Mouse (Mus musculus) liver, adult 2 months (tissue): Measurements from ENCODE around the gene Lrrc8e. TPM values are rescaled to one million over a fixed set of nuclear protein-coding genes. Genes with fewer than 3 reads are reported as not detected.

Experiments
- DNase-seq: peaks from one replicate; pipeline ENCODE4 v3.0.0-alpha.2; 2011; ENCODE audit warnings: low read depth, low spot score; ENCODE audit errors: extremely low read depth
- H3K27ac ChIP-seq: fragments of 200-500 bp; replicated peaks from 2 replicates; pipeline ENCODE4 v1.5.1; 2012; ENCODE audit warnings: low read depth, mild to moderate bottlenecking, control low read depth, inconsistent platforms, low read length; ENCODE audit not compliant: insufficient read depth
- H3K27me3 ChIP-seq: fragments of 200-500 bp; 2 replicates; pipeline ENCODE4 v1.6.1; 2012; ENCODE audit warnings: mild to moderate bottlenecking, moderate library complexity, low read length, inconsistent platforms; ENCODE audit not compliant: control insufficient read depth, insufficient read depth
- H3K36me3 ChIP-seq: fragments of 200-500 bp; 2 replicates; pipeline ENCODE4 v1.6.1; 2012; ENCODE audit warnings: low read length, inconsistent platforms; ENCODE audit not compliant: control insufficient read depth, insufficient read depth
- H3K4me1 ChIP-seq: fragments of 200-500 bp; 2 replicates; pipeline ENCODE4 v1.6.1; 2011; ENCODE audit warnings: low read length; ENCODE audit not compliant: control insufficient read depth, insufficient read depth
- H3K4me3 ChIP-seq: fragments of 200-500 bp; 2 replicates; pipeline ENCODE4 v1.5.1; 2011; ENCODE audit warnings: low read depth, mild to moderate bottlenecking, control low read depth, low read length, moderate library complexity; ENCODE audit not compliant: insufficient read depth
- H3K79me2 ChIP-seq: fragments of 200-500 bp; 2 replicates; pipeline ENCODE4 v1.6.1; 2012; ENCODE audit warnings: inconsistent platforms, mild to moderate bottlenecking, low read length, moderate library complexity; ENCODE audit not compliant: control insufficient read depth, insufficient read depth
- H3K9ac ChIP-seq: fragments of 200-500 bp; 2 replicates; pipeline ENCODE4 v1.6.1; 2012; ENCODE audit warnings: low read depth, mild to moderate bottlenecking, control low read depth, inconsistent platforms, low read length
- CTCF ChIP-seq: fragments of 200-500 bp; IDR thresholded peaks from 2 replicates; pipeline ENCODE4 v1.5.1; 2011; ENCODE audit warnings: low read depth, low read length, control low read depth
- POLR2A ChIP-seq: fragments of 200-500 bp; IDR thresholded peaks from 2 replicates; pipeline ENCODE4 v1.6.1; 2011; ENCODE audit warnings: low read length, control low read depth; ENCODE audit not compliant: insufficient read depth; ENCODE audit errors: extremely low read depth
- WGBS: fragments of 180-500 bp; shearing (Covaris S2); methylation state at CpG from one replicate; pipeline ENCODE4 v1.1.7; 2018; 5-methylcytosine and 5-hydroxymethylcytosine counted together
- polyA plus RNA-seq: library from polyadenylated mRNA; depleted of rRNA; stranded (reverse); fragments of >200 nt; gene quantifications from 2 replicates; pipeline ENCODE4 v1.2.3, GENCODE M21; 2012
- total RNA-seq: library from RNA; depleted of rRNA; stranded (reverse); fragments of >200 nt; gene quantifications from 2 replicates; pipeline ENCODE4 v1.2.3, GENCODE M21; 2014

Lrrc8e gene
- total and polyA plus RNA-seq, 2 experiments: 0.18 to 0.24 TPM

- no peak overlapping the region for H3K4me3 ChIP-seq
- no peaks in the 10 kb centered on the region for H3K36me3 ChIP-seq
- H3K4me1 ChIP-seq: no peaks in the 10 kb centered on the region
- no peaks in the 10 kb centered on the region for H3K79me2 ChIP-seq
- DNase-seq: no peak
- H3K27ac ChIP-seq: no peak overlapping the region
- TF ChIP-seq POLR2A (no peak), CTCF (no peak)
- no peak overlapping the region for H3K9ac ChIP-seq
- WGBS: 81% methylated on average over 2 of the region's 2 CpGs
- no peaks in the 10 kb centered on the region for H3K27me3 ChIP-seq
These were observed 19.6 kb upstream of the Lrrc8e start for GRCm38 (mm10) chr8:4207016-4207350.

GRCm38 (mm10) chr8:4211097-4211496, 15.5 kb upstream of the Lrrc8e start:
- H3K9ac ChIP-seq: no peak overlapping the region

DNA sequence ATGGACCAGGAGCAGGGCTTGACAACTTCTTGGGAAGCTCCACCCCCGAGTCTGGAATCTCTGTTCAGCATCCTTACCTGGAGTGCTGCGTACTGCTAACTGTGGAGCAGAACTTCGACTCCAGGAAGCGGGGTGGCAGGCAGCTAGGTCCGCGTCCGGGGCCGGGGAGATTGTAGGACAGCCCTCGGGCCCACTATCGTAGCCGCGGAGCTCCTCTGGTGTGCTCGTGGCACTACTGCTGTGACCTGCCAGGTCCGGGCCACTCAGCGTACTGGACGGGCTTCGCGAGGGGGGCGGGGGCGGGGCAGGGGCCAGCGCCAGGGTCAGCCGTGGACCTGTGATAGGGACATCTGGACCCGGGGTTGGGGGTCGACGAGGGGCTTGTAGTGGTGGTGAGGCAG, 13.8 kb upstream of the Lrrc8e start:
- no peak for DNase-seq
- Histone ChIP-seq H3K36me3 (no peaks in the 10 kb centered on the region), H3K27me3 (peaks cover 11% of the 10 kb centered on the region), H3K9ac (peak overlapping the region; percentile 42), H3K4me1 (peaks cover 11% of the 10 kb centered on the region), H3K4me3 (peak overlapping the region; percentile 39; the same call in 1 of the 2 replicates), H3K79me2 (no peaks in the 10 kb centered on the region), H3K27ac (no peak overlapping the region)
- TF ChIP-seq CTCF: no peak
- no peak for TF ChIP-seq POLR2A
- WGBS: under 1% methylated on average over 25 of the region's 25 CpGs

More at GRCm38 (mm10) chr8:4211097-4211496, 15.5 kb upstream of the Lrrc8e start:
- no peak for DNase-seq
- Histone ChIP-seq H3K4me3 (no peak overlapping the region), H3K36me3 (no peaks in the 10 kb centered on the region), H3K79me2 (no peaks in the 10 kb centered on the region), H3K4me1 (peaks cover 11% of the 10 kb centered on the region), H3K27ac (no peak overlapping the region), H3K27me3 (no peaks in the 10 kb centered on the region; the same call in 1 of the 2 replicates)
- TF ChIP-seq POLR2A (no peak), CTCF (no peak)
- 84% methylated on average over 6 of the region's 6 CpGs for WGBS

GRCm38 (mm10) chr8:4213210-4214005, 13.2 kb upstream of the Lrrc8e start:
- H3K27ac ChIP-seq: 0 out of 2 replicates have a peak overlapping the region, but pooled peaks have one; percentile 8

DNA sequence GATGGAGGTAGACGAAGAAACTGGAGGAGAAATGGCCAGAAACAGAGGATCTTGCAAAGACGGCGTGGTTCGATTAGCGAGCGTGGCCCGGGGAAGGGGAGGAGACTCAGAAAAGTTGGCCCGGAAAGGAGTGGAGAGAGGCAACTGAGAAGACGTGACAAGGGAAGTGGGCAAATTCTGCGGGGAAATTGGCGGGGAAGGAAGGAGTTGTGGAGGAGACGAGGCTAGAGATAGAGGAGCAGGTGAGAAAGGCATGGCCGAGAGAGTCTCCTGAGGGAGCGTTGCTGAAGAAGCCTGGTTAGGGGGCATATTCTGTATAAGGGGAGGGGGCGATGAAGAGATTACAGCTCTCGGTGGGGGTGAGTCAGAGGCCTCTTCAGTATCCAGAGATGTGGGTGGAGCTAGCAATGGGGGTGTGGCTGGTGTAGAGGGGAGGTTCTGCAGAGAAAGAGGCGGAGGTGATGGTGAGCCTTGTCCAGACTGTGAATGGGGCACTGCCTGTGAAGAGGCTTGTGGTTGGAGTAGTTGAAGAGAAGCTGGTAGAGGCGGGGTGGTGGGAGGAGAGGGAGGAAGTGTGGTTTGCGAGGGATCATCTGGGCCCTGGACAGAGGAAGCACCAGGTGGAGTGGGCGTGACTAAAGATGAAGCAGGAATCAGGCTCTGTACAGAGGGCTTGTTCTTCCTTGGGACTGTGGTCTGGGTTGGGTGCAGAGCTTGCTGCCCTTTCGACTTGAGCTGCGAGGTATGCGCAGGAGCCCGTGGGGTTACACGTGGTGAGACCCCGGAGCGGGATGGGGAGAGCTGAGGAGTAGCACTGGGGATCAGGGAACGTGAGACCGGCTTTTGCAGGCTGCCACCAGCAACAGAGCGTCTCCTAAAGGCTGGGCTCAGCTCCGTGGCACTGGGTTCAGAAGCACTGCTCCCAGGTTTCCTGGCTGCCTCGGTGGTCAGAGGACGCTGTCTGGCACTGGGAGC, 12.3 kb upstream of the Lrrc8e start:
- 14% methylated on average over 33 of the region's 33 CpGs for WGBS
- Histone ChIP-seq H3K4me3 (peak overlapping the region; percentile 39), H3K79me2 (no peaks in the 10 kb centered on the region), H3K27me3 (peaks cover 11% of the 10 kb centered on the region), H3K9ac (peak overlapping the region; percentile 29), H3K27ac (no peak overlapping the region), H3K36me3 (no peaks in the 10 kb centered on the region), H3K4me1 (peaks cover 11% of the 10 kb centered on the region)
- TF ChIP-seq POLR2A: no peak
- TF ChIP-seq CTCF: no peak
- peak; percentile 65 for DNase-seq

More at GRCm38 (mm10) chr8:4213210-4214005, 13.2 kb upstream of the Lrrc8e start:
- H3K36me3 ChIP-seq: no peaks in the 10 kb centered on the region
- no peak for TF ChIP-seq POLR2A
- no peak for TF ChIP-seq CTCF
- H3K4me1 ChIP-seq: peaks cover 11% of the 10 kb centered on the region
- peak overlapping the region; percentile 39 for H3K4me3 ChIP-seq
- WGBS: 2% methylated on average over 18 of the region's 18 CpGs
- peaks cover 11% of the 10 kb centered on the region for H3K27me3 ChIP-seq
- H3K79me2 ChIP-seq: no peaks in the 10 kb centered on the region
- H3K9ac ChIP-seq: peak overlapping the region; percentile 29
- DNase-seq: peak; percentile 74
